Mouse (Mus musculus): ENCODE measurements around the gene Sik1. TPM values are rescaled to one million over a fixed set of nuclear protein-coding genes. Genes with fewer than 3 reads are reported as not detected.
A peak's percentile ranks its signal among the peaks of the same experiment; 100 is the strongest.
"Not testable (repeated sequence)": the region's sequence is repeated elsewhere in the genome, so short reads cannot be mapped to it uniquely, and the experiment has no call there.

The Sik1 gene
- polyA plus RNA-seq, 1 experiment from 2014 or later, result 16.2 TPM

DNA sequence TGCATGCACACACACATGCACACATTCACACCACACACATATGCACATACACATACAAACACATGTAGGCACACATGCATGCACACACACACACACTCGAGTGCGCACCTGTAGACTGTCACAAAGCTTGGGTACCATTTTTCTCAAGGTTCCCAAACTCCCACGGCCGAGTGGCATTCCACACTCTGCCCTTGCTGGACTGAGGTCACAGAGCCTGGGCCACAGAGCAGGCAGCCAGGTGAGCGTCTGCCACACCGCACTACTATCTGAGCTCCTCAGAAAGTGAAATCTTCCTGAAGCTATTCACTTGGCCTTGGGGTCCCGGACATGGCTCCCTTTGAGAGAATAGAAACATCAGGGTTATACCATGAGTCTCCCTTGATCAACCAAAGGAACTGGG, 40.7 kb upstream of the Sik1 start:
- Histone ChIP-seq H3K27me3 (replicated peaks; ENCODE audit: control insufficient read depth, insufficient read depth, low read length) (no peaks in the 10 kb centered on the region), H3K4me3 (ENCODE audit: low read length) (no peak overlapping the region), H3K27ac (ENCODE audit: low read depth, low read length) (no peak overlapping the region), H3K4me1 (ENCODE audit: control insufficient read depth, insufficient read depth, low read depth, low read length) (peaks cover 3% of the 10 kb centered on the region; the same call in 1 of the 2 replicates), H3K4me2 (ENCODE audit: low read length) (no peak overlapping the region), H3K36me3 (ENCODE audit: control insufficient read depth, insufficient read depth, low read length) (no peaks in the 10 kb centered on the region), H3K9me3 (ENCODE audit: control insufficient read depth, low read length) (no peaks in the 10 kb centered on the region), H3K9ac (ENCODE audit: low read depth, low read length) (no peak overlapping the region)
- WGBS, result 95% methylated on average over 7 of the region's 7 CpGs
- ATAC-seq, result no peak

DNA sequence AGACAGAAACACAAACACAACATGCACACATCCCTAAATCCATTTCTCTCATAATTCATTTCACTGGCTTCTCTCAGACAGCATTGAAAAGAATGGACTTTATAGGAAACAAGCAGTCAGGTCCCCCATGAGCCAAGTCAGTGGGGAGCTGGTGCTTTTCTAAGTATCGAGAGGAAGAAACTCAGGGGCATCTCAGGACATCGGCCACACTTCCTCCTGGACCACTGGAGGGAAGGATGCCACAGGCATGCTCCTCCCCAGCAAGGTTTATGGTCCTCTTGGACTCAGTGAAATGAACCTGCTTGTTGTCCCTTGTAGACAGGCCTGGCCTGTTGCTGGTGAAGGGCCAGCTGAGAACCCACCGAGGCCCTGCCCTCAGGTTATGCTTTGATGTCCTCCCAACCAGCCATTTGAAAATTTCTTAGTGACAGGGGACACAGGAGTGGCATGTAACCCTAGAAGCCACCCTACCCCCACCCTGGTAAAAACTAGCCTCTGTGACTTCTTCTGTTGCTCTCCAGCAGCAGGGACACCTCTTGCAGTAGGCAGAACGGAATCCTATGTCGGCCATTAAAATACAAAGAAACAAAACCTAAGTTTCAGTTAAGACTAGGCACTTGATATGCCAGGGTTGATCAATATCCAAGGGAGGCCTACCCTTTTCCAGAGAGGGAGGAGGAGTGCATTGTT, 37.9 kb upstream of the Sik1 start:
- H3K27me3 ChIP-seq (replicated peaks; ENCODE audit: control insufficient read depth, insufficient read depth, low read length), result no peaks in the 10 kb centered on the region
- peaks cover 3% of the 10 kb centered on the region; the same call in 1 of the 2 replicates for H3K4me1 ChIP-seq (ENCODE audit: control insufficient read depth, insufficient read depth, low read depth, low read length)
- WGBS, result 80% methylated on average over 5 of the region's 5 CpGs
- no peak for ATAC-seq
- H3K9ac ChIP-seq (ENCODE audit: low read depth, low read length), result no peak overlapping the region
- H3K36me3 ChIP-seq (ENCODE audit: control insufficient read depth, insufficient read depth, low read length), result no peaks in the 10 kb centered on the region
- no peaks in the 10 kb centered on the region for H3K9me3 ChIP-seq (ENCODE audit: control insufficient read depth, low read length)
- no peak overlapping the region for H3K4me2 ChIP-seq (ENCODE audit: low read length)
- H3K27ac ChIP-seq (ENCODE audit: low read depth, low read length), result no peak overlapping the region
- no peak overlapping the region for H3K4me3 ChIP-seq (ENCODE audit: low read length)

DNA sequence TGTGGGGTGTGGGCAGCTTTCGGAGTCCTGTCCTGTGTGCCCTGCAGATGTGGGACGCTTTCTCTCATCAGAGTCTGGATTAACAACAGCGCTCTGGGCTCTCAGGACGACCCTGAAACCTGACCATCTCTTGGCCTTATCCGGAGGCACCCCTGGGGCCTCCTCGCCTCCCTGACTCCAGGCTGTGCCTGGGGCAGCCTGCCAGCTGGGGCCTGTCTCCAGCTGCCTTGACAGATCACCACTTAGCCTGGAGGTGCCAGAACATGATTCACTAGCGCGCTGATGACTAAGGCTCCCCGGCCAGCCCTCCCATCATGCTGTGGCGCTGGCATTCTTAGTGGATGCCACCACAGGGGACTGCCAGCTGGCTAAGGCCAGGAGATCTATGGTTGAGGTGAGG, 37.1 kb upstream of the Sik1 start:
- 21% methylated on average over 10 of the region's 10 CpGs for WGBS
- peaks cover 3% of the 10 kb centered on the region; the same call in 1 of the 2 replicates for H3K4me1 ChIP-seq (ENCODE audit: control insufficient read depth, insufficient read depth, low read depth, low read length)
- H3K4me2 ChIP-seq (ENCODE audit: low read length), result no peak overlapping the region
- ATAC-seq, result peak; percentile 69
- H3K27me3 ChIP-seq (replicated peaks; ENCODE audit: control insufficient read depth, insufficient read depth, low read length), result no peaks in the 10 kb centered on the region
- H3K9me3 ChIP-seq (ENCODE audit: control insufficient read depth, low read length), result no peaks in the 10 kb centered on the region
- H3K9ac ChIP-seq (ENCODE audit: low read depth, low read length), result no peak overlapping the region
- no peaks in the 10 kb centered on the region for H3K36me3 ChIP-seq (ENCODE audit: control insufficient read depth, insufficient read depth, low read length)
- no peak overlapping the region for H3K4me3 ChIP-seq (ENCODE audit: low read length)
- no peak overlapping the region for H3K27ac ChIP-seq (ENCODE audit: low read depth, low read length)

DNA sequence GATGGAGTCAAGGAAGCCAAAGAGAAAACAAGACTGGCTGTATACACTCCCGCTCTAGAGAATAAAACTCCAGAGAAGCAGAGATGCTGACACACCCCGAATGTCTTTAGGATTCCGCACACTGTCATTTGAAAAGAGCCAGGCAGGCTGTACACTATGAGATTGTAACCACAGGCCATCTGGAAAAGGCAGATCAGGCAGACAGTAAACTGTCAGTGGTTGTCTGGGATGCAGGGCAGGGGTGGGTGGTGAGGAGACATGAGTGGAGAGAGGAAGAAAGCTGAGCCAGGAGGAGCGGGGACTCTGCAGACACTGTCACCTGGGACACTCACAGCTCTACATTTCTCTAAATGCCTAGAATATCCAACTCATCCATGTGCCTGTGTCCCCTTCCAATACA, 36.3 kb upstream of the Sik1 start:
- Histone ChIP-seq H3K27ac (ENCODE audit: low read depth, low read length) (no peak overlapping the region), H3K4me3 (ENCODE audit: low read length) (no peak overlapping the region), H3K9ac (ENCODE audit: low read depth, low read length) (no peak overlapping the region), H3K4me2 (ENCODE audit: low read length) (no peak overlapping the region), H3K27me3 (replicated peaks; ENCODE audit: control insufficient read depth, insufficient read depth, low read length) (no peaks in the 10 kb centered on the region), H3K9me3 (ENCODE audit: control insufficient read depth, low read length) (no peaks in the 10 kb centered on the region), H3K36me3 (ENCODE audit: control insufficient read depth, insufficient read depth, low read length) (no peaks in the 10 kb centered on the region), H3K4me1 (ENCODE audit: control insufficient read depth, insufficient read depth, low read depth, low read length) (peaks cover 3% of the 10 kb centered on the region; the same call in 1 of the 2 replicates)
- WGBS, result 76% methylated on average over 4 of the region's 4 CpGs
- no peak for ATAC-seq

DNA sequence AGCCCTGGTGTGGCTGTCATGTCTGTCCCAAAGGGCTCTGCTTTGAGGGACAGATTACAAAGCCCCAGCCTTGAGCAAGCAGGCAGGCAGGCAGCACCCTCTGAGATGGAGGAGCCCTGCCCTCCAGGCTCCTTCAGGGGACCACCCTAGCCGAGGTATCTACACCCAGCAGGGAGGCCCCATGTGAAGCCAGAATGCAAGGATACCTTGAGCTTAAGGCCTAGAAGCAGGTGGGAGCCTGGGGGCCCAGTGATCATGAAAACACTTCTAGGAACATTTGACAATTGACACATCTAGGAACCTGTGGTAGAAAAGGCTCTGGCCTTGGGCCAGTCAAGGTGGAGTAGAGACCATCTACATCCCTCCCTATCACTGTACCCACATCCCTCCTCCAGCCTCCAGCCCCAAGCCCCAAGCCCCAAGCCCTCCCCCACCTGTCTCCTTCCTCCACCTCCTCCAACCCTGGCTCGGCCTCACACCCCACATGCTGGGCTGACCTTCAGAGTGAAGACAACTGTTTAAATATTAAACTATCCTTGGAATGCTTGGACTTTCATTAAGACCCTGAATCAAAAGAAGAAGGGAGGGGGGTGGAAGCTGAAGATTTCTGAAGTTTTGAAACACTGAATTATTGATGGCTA, 34.8 kb upstream of the Sik1 start:
- Histone ChIP-seq H3K4me3 (ENCODE audit: low read length) (no peak overlapping the region), H3K27ac (ENCODE audit: low read depth, low read length) (no peak overlapping the region), H3K9ac (ENCODE audit: low read depth, low read length) (no peak overlapping the region), H3K9me3 (ENCODE audit: control insufficient read depth, low read length) (no peaks in the 10 kb centered on the region), H3K27me3 (replicated peaks; ENCODE audit: control insufficient read depth, insufficient read depth, low read length) (no peaks in the 10 kb centered on the region), H3K4me2 (ENCODE audit: low read length) (no peak overlapping the region), H3K4me1 (ENCODE audit: control insufficient read depth, insufficient read depth, low read depth, low read length) (peaks cover 3% of the 10 kb centered on the region; the same call in 1 of the 2 replicates), H3K36me3 (ENCODE audit: control insufficient read depth, insufficient read depth, low read length) (no peaks in the 10 kb centered on the region)
- WGBS, result 40% methylated on average over 2 of the region's 2 CpGs
- no peak for ATAC-seq

DNA sequence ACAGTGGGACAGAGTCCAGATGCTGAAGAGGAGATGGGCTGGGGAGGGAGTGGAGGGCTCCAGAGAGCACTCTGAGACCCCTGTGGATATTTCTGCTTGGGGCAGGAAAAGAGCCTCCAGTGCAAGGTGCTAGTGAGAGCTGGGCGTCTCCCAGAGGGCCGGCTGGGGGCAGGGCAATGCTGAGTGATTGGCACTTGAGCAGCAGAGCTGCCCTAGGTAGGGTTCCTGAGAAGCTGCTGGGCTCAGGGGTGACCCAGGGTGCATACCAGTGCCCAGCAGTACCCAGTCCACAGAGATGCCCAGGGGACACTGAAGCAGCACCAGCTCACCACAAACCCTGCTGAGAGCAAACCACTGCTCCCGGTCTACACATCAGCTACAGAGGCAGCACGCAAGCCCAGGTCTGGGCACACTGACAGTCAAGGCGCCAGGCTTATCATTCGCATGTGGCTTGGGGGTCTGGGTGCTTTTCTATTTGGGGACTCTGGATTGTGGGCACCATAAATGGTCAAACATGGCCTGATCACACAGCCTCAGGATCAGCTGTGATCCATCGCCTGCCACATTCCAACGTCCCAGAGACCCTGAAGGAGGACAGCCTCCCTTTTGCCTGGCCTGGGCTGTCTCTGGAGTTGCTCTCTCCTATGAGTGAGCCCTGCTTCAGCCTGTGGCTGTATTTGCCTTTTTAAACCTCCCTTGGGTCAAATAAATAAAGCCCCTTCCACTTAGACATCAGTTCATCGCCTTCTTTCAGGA, 34.0 kb upstream of the Sik1 start:
- no peak overlapping the region for H3K4me2 ChIP-seq (ENCODE audit: low read length)
- no peak overlapping the region for H3K4me3 ChIP-seq (ENCODE audit: low read length)
- 67% methylated on average over 9 of the region's 9 CpGs for WGBS
- no peaks in the 10 kb centered on the region for H3K27me3 ChIP-seq (replicated peaks; ENCODE audit: control insufficient read depth, insufficient read depth, low read length)
- H3K27ac ChIP-seq (ENCODE audit: low read depth, low read length), result no peak overlapping the region
- ATAC-seq, result no peak
- H3K9me3 ChIP-seq (ENCODE audit: control insufficient read depth, low read length), result no peaks in the 10 kb centered on the region
- H3K9ac ChIP-seq (ENCODE audit: low read depth, low read length), result no peak overlapping the region
- no peaks in the 10 kb centered on the region for H3K36me3 ChIP-seq (ENCODE audit: control insufficient read depth, insufficient read depth, low read length)
- peaks cover 3% of the 10 kb centered on the region; the same call in 1 of the 2 replicates for H3K4me1 ChIP-seq (ENCODE audit: control insufficient read depth, insufficient read depth, low read depth, low read length)

DNA sequence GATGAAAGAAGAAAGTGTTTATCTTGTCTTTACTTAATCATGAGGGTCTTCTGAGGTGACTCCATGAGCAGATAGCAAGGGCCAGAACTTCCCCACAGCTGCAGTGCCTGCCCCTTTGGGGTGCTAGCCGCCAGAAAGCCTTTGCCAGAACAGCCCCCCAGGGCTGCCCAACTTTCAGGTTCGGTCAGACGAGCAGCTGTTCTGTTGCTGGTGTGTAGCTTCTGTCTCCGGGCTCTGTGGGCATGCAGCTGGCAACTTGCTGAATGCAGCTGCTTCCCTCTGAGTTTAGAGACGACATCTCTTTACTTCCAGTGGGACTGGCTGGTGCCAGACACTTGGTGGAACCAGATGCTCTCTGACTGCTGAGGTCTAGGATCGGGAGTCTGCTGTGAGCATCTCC, 32.9 kb upstream of the Sik1 start:
- no peak overlapping the region for H3K27ac ChIP-seq (ENCODE audit: low read depth, low read length)
- WGBS, result 45% methylated on average over 6 of the region's 6 CpGs
- ATAC-seq, result no peak
- H3K36me3 ChIP-seq (ENCODE audit: control insufficient read depth, insufficient read depth, low read length), result no peaks in the 10 kb centered on the region
- peaks cover 3% of the 10 kb centered on the region; the same call in 1 of the 2 replicates for H3K4me1 ChIP-seq (ENCODE audit: control insufficient read depth, insufficient read depth, low read depth, low read length)
- no peak overlapping the region for H3K4me2 ChIP-seq (ENCODE audit: low read length)
- no peaks in the 10 kb centered on the region for H3K27me3 ChIP-seq (replicated peaks; ENCODE audit: control insufficient read depth, insufficient read depth, low read length)
- no peaks in the 10 kb centered on the region for H3K9me3 ChIP-seq (ENCODE audit: control insufficient read depth, low read length)
- no peak overlapping the region for H3K4me3 ChIP-seq (ENCODE audit: low read length)
- no peak overlapping the region for H3K9ac ChIP-seq (ENCODE audit: low read depth, low read length)

DNA sequence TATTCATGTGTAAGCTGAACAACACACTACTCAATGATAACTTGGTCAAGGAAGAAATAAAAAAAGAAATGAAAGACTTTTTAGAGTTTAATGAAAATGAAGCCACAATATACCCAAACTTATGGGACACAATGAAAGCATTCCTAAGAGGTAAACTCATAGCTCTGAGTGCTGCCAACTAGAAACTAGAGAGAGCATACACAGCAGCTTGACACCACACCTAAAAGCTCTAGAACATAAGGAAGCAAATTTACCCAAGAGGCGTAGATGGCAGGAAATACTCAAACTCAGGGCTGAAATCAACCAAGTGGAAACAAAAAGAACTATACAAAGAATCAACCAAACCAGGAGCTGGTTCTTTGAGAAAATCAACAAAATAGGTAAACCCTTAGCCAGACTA, 29.1 kb upstream of the Sik1 start:
- not testable (repeated sequence) for ATAC-seq; H3K9me3 ChIP-seq (ENCODE audit: control insufficient read depth, low read length); H3K4me3 ChIP-seq (ENCODE audit: low read length); H3K4me1 ChIP-seq (ENCODE audit: control insufficient read depth, insufficient read depth, low read depth, low read length); H3K36me3 ChIP-seq (ENCODE audit: control insufficient read depth, insufficient read depth, low read length); H3K27ac ChIP-seq (ENCODE audit: low read depth, low read length); H3K4me2 ChIP-seq (ENCODE audit: low read length); H3K9ac ChIP-seq (ENCODE audit: low read depth, low read length); H3K27me3 ChIP-seq (replicated peaks; ENCODE audit: control insufficient read depth, insufficient read depth, low read length)
- WGBS, result 100% methylated on average over 1 of the region's 1 CpGs

DNA sequence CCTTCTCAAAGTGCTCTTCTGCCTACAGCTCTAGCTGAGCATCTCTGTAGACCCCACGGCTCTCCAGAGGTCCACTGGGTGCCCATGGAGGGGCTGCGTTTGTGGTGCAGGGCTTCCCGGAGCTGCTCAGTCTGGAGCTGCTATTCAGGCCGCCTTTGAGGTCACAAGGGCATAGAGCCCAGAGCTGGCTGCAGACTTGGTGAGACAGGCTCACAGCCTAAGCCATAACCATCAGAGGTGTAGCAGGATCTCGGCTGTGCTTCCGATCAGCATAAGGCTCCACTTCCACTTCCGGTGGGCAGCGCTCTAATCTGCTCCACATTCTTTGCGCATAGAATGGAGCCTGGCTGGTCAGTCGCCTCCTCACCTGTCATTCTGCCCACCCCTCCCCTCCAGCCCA, 23.8 kb upstream of the Sik1 start:
- Histone ChIP-seq H3K4me1 (ENCODE audit: control insufficient read depth, insufficient read depth, low read depth, low read length) (peaks cover 6% of the 10 kb centered on the region), H3K9me3 (ENCODE audit: control insufficient read depth, low read length) (no peaks in the 10 kb centered on the region), H3K27me3 (replicated peaks; ENCODE audit: control insufficient read depth, insufficient read depth, low read length) (no peaks in the 10 kb centered on the region), H3K4me2 (ENCODE audit: low read length) (no peak overlapping the region), H3K9ac (ENCODE audit: low read depth, low read length) (no peak overlapping the region), H3K4me3 (ENCODE audit: low read length) (no peak overlapping the region), H3K27ac (ENCODE audit: low read depth, low read length) (no peak overlapping the region), H3K36me3 (ENCODE audit: control insufficient read depth, insufficient read depth, low read length) (no peaks in the 10 kb centered on the region)
- no peak for ATAC-seq
- WGBS, result 91% methylated on average over 10 of the region's 10 CpGs

All from hindbrain, embryonic 16.5 days (tissue).